Mouse (Mus musculus) embryo, embryonic 11.5 days (tissue): Measurements from ENCODE around the gene Oas1a.
"Not testable (repeated sequence)": the region's sequence is repeated elsewhere in the genome, so short reads cannot be mapped to it uniquely, and the experiment has no call there.

Experiments
- DNase-seq: peaks from one replicate; pipeline ENCODE4 v3.0.0-alpha.2; 2012; ENCODE audit warnings: low read depth, low spot score

Oas1a gene

DNA sequence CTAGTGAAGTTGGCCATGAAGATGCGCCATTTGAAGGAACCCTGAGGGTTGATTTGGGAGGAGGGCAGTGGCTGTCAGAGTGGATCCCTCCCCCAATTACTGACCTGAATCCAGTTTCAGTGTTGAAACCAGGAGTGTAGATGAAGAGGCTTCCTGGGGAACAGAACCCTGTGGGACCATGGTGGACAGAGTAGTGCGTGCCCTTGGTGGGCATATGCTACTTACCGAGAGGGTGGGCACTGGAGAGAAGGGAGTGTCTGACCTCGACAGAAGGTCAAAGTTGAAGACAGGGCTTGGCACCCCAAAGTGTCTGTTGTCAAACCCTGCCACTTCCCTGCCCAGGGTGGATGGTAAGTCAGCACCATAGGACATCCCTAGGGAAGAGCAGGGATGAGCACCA lies 13.5 kb downstream of the Oas1a start:
- not testable (repeated sequence) for DNase-seq

DNA sequence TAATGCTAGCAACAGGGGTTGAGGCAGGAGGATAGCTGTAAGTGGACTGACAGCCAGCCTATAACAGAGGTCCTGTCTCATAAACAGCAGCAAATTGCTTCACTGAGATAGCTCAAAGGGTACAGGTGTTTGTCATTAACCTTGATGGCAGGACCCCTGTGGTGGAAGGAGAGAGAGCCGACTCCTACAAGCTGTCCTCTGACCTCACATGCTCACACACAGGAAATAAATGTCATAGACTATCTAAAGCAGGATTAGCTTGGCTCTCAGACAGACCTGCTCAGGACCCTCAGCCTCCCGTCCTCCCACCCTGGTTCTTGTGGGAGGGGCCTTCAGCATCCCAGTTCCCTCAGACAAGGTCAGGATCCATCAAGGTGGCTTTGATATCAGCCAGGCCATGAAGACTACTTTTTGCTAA lies 15.1 kb downstream of the Oas1a start:
- no peak for DNase-seq

DNA sequence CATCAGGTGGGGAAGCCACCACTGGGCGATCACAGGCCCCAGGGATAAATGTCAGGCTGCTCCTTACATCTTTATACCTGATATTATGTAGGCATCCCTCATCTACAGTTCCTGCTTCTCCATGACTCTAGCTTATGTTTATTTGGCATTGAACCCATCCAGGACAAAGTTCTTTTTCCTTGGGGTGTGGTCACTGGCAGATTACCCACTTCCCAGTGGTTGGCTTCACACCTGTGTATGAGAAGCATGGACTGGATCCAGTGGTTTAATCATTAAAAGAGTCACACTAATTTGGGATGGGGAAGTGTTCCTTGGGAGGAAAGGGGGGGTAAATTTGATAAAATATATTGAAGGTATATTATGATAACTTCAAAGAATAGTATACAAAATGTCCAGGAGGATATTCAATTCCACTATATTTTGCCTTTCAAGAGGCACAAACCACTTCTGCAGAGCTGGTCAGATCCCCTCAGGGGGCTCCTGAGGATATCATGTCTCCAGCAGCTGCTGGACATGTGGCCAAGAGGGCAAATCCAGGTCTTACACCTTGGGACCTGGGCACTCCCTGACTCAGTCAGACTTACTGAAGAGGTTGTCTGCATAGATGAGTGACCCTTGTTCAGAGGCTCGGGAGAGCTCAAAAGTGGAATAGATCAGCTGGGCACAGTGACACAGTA lies 15.6 kb downstream of the Oas1a start:
- DNase-seq, result not testable (repeated sequence)

DNA sequence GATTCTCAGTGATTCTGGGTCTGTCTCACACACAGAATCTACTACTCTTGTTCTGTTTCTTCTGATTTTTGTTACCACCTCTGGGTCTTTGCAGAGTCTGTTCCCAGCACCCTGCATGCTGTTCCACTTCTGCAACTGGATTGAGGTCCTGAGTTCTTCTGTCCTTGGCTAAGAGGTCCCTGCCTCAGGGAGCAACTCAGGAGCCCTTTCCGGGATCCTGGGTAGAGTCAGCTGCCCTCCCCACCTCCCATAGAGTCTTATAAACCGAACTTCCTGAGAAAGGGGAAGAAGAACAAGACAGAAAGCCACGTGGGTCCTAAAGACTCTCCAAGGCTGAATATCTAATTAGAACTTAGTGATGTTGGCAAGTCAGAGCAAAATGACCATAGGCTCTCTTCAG lies 16.3 kb downstream of the Oas1a start:
- DNase-seq, result no peak

DNA sequence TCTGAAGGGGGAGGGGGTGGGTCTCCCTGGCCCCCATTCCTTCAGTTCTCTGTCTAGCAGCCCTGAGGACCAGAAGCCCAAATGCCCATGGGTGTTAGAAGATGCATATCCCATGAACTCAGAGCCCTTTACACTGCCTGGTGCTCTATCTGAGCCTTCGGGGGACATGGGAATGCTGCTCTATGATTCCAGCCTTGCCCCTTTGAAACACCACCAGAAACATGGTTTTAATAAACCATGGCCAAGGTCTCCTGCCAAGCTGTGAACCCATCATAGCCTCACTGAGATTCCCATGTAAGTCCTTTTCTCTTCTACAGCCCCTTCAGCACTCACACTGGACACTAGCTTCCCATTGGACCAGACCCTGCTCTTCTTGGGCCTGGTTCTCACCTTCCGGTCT lies 17.3 kb downstream of the Oas1a start:
- DNase-seq, result no peak

DNA sequence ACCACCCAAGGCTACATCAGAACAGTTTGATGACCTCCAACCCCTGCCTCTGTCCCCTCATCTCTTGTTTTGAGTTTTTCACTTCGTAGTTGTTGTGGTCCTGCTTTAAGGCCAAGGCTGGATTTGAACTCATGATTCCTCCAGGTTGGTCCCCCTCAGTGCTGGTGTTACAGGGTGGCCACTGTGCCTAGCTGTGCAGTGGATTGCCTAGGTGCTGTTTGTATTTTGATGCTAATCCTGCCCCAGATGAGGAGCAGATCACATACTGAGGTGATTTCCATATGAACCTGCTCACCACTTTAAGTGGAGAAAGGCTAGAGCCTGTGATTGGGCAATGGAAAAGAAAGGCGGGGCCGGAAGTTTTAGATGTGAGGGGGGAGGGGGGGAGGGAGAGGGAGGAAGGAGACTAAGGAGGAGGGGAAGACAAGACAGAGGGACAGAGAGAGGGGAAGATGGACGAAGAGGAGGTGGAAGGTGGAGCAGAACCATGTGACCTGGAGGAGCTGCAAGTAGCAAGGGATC lies 19.0 kb downstream of the Oas1a start:
- not testable (repeated sequence) for DNase-seq

DNA sequence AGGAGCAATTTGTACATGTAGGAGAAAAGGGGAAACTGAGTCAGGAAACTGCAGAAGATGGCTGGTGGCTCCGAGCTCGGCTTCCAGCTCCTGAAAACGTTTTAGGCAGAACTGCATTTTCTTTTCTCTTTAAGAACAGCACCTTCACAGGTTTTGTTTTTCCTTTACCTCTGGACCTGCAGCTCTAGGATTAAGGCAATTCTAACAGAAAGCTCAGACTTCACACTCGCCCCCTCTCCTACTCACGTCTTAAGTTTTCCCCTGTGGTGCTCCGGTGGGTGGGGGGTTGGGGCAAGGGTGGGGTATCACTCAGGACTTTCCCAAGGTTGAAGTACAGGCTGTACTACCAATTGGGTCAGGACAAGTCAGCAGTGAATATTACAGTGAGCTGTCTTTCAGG lies 19.5 kb downstream of the Oas1a start:
- DNase-seq, result no peak

DNA sequence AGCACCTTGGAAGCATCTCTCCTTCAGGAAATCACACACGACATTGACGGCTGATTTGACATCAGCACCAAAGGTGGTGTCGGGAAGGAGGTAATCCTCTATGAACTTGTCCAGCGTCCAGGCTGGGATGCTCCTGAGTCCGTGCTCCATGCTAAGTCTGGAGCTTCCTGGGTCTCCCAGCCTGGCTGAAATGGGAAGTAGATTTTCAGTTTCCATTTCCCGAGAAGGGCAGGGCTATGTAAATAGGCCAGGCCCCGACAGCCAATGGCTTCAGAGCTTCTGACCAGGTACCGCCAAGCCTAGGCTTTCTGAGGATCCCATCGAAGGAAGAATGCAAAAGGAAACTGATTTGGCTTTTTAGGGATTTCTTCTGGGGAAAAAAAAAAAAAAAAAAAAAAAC lies 19.9 kb downstream of the Oas1a start, which contains the start of gene Oas1g:
Gene Oas1g (minus strand): TSS at position 201 of the 400 bp plus-strand sequence.
- DNase-seq, result not testable (repeated sequence)

DNA sequence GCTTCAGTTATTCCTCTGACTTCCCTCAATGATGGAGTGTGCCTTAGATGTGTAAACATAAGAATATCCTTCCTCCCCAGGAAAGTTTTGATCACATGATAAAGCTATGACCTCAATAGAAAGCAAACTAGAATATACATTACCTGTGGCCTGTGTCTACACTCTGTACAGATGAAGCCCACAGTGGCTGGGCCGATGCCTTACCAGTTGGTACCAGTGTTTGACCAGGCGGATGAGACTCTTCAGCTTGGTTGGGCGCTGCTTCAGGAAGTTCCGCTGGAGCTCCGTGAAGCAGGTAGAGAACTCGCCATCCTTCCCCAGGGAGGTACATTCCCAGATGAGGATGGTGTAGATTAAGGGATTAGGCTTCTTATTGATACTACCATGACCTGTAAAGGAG lies 25.6 kb downstream of the Oas1a start:
- DNase-seq, result not testable (repeated sequence)

DNA sequence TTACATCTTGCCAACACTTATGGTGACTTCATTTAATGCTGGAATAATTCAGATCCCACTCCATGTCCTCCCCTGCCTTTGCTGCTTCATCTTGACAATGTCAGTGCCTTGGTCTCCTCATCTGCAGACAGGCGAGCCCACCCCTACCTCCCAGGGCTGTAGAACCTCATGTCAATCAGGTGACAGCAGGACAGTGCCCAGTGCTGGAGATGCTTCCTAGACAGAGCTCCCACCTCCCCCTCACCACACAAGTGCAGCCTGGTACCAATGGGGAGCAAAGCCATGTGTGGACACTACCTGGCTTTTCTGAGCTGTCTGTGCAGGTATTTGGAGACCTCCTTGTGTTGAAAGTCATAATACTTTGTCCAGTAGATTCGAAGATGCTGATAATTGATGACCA lies 28.5 kb downstream of the Oas1a start:
- DNase-seq, result not testable (repeated sequence)

DNA sequence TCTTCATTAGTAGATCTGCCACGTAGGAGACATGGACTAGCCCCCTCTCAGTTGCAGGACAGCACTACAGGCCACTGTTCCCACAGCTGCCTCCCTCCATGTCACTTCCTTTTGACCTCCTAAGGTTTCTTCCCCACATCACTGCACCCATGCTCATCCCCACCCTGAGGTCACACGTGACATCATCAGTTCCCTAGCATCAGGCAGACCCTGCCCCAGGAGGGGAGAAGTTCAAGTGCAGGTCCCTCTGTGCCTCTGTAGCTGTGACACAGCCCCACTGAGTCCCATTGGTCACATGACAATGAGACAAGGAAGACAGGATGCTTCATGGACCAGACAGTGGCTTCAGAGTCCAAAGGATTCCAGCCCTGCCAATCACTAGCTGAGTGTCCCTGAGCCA lies 29.9 kb downstream of the Oas1a start:
- not testable (repeated sequence) for DNase-seq

DNA sequence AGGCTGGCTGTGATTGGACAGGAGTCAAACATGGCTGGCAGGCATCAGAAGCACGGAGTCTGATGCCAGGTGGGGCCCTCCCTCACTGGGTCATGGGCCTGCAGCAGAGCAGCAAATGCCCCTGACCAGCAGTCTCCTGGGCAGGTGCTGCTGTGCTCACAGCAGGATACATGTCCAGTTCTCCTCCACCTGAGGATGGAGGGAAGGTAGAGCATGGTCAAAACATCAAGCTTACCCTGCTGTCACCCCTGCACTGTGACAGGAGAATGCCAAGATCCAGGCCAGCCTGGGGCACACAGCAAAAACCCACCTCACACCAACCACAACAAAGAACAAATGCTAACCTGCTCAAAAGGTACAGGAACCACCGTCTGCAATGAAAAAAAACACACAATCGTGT lies 30.5 kb downstream of the Oas1a start:
- not testable (repeated sequence) for DNase-seq

DNA sequence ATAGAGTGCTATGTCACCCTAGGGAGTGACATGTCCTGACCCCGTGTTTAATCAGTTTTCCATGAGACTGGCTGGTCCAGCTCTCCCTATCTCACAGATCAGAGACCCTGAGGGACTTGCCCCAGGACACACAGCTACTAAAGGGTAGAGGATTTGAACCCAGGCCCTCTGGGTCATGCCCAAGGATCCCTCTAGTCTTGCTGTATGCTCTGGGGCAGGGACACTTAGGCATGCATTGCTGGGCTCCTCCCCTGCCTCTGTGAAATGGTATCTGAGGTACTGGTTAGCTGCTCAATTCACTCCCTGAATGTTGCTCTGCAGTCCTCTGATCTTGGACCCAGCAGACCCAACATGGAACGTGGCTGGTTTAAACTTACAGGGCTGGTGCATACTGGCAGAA lies 35.9 kb downstream of the Oas1a start:
- DNase-seq, result no peak

DNA sequence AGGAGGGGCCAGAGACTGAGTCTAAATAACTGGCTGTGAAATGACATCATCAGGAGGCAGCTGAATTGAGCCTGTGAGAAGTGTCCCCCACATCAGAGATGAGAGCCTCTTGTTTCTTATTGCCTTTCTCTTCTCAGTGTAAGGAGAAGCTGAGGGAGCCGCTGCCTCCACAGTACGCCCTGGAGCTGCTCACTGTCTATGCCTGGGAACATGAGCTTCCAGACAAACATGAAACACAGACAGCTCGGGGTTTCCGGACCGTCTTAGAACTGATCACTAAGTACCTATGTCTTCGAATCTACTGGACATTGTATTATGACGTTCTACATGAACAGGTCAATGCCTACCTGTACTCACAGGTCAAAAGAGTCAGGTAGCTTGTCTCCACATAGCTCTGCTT lies 36.5 kb downstream of the Oas1a start:
- no peak for DNase-seq

DNA sequence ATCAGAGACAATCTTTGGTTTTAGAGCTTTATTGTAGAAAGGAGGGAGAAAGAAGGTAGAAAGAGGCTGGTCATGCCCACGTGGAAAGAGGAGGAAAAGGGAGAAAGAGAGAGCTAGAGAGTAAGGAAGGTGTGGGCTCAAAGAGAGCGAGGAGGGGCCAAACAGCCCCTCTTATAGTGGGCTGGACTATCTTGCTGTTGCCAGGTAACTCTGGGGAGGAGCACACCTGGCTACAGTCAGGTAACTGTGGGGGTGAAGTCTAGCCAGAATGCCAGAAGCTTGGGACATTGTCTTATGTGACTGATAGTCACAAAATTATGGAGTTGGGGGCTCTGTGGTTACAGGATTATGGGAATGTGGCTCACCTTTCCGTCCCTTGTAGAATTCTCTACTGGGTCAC lies 37.2 kb downstream of the Oas1a start:
- DNase-seq, result no peak

DNA sequence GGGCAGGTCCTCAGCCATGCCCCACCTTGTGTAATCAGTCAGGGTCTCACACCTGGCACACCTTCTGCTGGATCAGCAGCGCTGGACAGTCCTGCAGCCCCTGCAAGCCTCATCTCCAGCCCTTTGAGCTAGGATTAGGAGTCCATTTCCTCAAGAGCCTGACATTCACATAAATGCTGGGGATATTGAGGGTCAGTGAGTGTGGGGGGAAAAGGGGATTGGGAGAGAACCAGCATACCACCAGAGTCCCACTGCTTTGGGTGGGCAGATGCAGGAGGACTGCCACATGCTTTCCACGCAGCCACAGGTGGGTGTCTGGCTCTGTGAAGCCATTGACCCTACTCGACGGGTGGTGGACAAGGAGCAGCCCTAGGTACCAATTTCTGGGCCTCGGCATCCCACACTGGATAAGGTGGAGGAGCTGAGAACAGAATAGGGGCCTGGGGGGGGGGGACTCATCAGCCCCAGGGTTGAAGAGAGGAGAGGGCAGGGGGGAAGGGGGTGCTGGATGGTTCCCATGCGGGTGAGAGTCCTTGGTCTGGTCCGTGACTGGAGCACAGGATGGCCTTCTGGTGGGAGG lies 37.8 kb downstream of the Oas1a start:
- no peak for DNase-seq

DNA sequence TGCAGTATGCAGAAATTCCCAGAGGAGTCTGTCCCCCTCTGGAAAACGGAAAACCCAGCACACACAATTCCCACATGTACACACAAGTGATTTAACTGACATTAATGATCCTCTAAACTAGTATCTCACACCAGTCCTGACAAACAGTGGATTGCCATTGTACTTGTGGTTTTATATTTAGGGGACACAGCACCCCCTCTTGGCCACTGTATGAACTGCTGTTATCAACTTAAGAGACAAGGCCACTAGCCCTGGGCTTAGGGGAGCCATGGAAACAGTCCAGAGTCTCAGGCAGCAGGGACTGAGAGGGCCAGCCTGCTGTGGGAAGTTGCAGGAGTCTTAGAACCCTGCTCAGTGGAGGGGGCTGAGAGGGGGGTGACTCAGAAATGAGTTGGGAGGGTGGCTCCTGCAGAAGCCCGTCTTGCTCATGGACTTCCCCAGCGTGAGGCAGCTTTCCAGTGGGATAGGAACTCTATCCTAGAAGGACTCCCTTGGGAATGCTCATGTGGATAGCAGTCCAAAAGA lies 41.9 kb downstream of the Oas1a start:
- DNase-seq, result no peak

DNA sequence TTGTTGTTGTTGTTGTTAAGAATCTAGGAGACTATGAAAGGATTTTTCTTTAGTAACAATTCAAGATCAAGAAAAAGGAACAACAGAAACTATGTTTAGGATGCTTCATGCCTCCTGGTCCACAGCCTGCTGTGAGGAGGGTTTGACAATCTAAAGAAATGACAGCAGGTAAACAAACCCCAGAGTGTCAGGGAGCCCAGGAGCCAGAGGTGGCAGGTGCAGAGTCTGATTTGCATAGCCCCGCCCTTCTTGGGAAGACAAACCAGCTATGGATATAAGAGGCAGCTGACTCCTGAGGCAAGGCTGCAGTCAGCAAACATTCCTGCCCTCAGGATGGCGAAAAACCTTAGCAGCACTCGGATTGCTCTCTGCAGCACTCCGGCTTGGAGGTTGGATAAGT lies 46.2 kb downstream of the Oas1a start, which contains the start of gene Oas1h:
Gene Oas1h (plus strand): TSS at position 301 of the 400 bp plus-strand sequence.
- DNase-seq, result no peak

DNA sequence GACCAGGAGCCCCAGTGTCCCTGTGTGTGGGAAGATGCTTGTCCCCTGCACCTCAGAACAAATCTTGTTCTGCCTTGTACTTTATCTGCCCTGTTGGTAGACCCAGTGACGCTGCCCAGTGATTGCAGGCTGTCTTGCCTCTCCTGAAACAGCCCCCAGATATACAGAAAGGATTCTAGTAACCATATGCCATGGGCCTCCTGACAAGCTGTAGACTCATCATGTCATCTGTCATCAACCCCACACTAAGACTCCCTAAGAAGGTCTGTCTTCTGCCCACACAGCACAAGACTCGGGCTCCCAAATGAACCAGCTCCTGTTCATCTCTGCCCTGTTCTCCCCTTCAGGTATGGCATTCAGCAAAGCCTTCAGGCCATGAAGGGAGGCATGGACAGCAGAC lies 48.1 kb downstream of the Oas1a start:
- DNase-seq, result no peak

DNA sequence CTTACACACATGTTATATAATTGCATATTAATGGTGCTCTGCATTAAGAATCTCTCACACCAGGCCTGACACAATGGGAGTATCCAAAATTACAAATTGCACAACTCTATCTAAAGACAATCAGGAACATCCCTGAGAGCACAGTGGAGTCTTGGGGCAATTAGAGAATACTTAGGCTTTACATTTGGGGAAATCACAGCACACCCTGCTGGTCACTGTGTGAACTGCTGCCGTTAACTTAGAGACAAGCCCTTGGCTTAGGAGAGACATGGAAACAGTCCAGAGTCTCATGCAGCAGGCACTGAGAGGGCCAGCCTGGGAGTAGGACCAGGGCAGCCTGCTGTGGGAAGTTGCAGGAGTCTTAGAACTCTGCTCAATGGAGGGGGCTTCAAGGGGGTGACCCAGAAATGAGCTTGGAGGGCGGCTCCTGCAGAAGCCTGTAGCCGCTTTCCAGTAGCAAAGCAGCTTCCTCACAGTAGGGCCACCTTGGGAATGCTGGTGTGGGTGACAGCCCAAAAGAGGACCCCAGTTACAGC lies 57.7 kb downstream of the Oas1a start:
- peak; percentile 19 for DNase-seq

DNA sequence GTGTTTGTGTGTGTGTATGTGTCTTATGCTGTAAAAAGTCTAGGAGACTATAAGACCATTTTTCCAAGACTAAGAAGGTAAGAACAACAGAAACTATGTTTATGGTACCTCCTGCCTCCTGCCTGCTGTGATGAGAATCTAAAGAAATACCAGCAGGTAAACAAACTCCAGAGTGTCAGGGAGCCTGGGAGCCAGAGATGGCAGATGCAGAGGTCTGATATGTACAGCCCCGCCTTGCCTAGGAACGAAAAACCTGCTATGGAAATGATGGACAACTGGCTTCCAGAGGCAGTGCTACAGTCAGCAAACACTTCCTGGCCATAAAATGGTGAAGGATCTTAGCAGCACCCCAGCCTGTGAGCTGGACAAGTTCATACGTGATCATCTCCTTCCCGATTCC lies 60.3 kb downstream of the Oas1a start, which contains the start of gene Oas1f:
Gene Oas1f (plus strand): TSS at position 301 of the 400 bp plus-strand sequence.
- no peak for DNase-seq
